Mouse (Mus musculus) neural tube, embryonic 13.5 days (tissue): ENCODE results near the gene Otos. TPM values are rescaled to one million over a fixed set of nuclear protein-coding genes. Genes with fewer than 3 reads are reported as not detected.

Experiments
- polyA plus RNA-seq: library from polyadenylated mRNA; unstranded; fragments of >200 nt; fragmentation: Nextera tagmentation; extraction: Ambion mirVana; gene quantifications from 2 replicates; pipeline ENCODE4 v1.2.1, GENCODE M21; 2015

The Otos gene
- polyA plus RNA-seq, 1 experiment from 2014 or later = not detected

Other genes with a start within 250 kb of the Otos start
- 313 and 317 TPM in 2 replicates for gene Ndufa10, start 175.0 kb downstream of the Otos start, polyA plus RNA-seq
- gene Olfr1416, start 163.7 kb downstream of the Otos start, polyA plus RNA-seq = not detected in 2 replicates
- gene Olfr1415, start 152.7 kb downstream of the Otos start, polyA plus RNA-seq = not detected in 2 replicates
- gene Olfr1414, start 130.2 kb downstream of the Otos start, polyA plus RNA-seq = not detected in 2 replicates
- gene Olfr1413, start 77.5 kb downstream of the Otos start, polyA plus RNA-seq = not detected in 2 replicates
- not detected in 2 replicates for gene Olfr1412, start 63.1 kb downstream of the Otos start, polyA plus RNA-seq
- not detected in 2 replicates for gene Olfr1411, start 54.4 kb downstream of the Otos start, polyA plus RNA-seq
- not detected in 2 replicates for gene Olfr1410, start 43.1 kb downstream of the Otos start, polyA plus RNA-seq
- gene Olfr12, start 31.1 kb downstream of the Otos start, polyA plus RNA-seq = not detected in 2 replicates
- 520 and 589 TPM in 2 replicates for gene Cops9, start 6.9 kb downstream of the Otos start, polyA plus RNA-seq
- 59.4 and 64.3 TPM in 2 replicates for gene Gpc1, start 182.8 kb upstream of the Otos start, polyA plus RNA-seq